Mouse (Mus musculus) heart, adult 2 months (tissue): ENCODE results near the gene Hsd11b2.

Experiments used
- CTCF ChIP-seq: fragments of 200-600 bp; IDR thresholded peaks from 2 replicates; pipeline ENCODE4 v1.8.1; 2022; ENCODE audit warnings: antibody characterized with exemption, mild to moderate bottlenecking, moderate library complexity
- EP300 ChIP-seq: fragments of 200-500 bp; IDR thresholded peaks from 2 replicates; pipeline ENCODE4 v1.6.1; 2011; ENCODE audit warnings: low read depth, low read length, control low read depth; ENCODE audit not compliant: insufficient read depth
- POLR2A ChIP-seq: fragments of 200-500 bp; IDR thresholded peaks from 2 replicates; pipeline ENCODE4 v1.6.1; 2011; ENCODE audit warnings: mild to moderate bottlenecking, low read depth, low read length, control low read depth; ENCODE audit not compliant: insufficient read depth

GRCm38 (mm10) chr8:105470681-105471313, 47.8 kb upstream of the Hsd11b2 start:
- TF ChIP-seq POLR2A (no peak), CTCF (no peak), EP300 (no peak)
